Mouse (Mus musculus) ZHBTc4 (cell line): Measurements from ENCODE around the gene Lpcat1.

Source experiments
- DNase-seq: peaks from one replicate; pipeline ENCODE4 v3.0.0-alpha.2; 2011; ENCODE audit warnings: low read depth, low spot score

Lpcat1 gene

DNA sequence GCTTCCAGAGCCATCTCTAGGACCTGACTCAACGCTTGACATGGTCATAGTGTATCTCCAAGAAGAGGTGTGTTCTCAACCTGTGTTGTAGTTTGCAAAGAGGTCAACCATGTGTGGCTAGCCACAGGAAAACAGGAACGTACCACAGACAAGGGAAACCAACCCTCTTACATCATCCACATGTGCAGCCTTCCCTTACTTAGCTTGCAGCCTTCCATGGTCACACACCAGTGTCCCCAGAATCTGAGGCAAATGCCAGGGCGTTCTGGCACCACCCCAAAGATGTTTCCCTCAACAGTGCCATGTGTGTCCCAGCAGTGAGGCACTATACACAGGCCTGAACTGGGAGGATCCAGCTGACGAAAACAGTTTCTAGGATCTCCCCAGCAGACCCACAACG, 9.3 kb downstream of the Lpcat1 start:
- no peak for DNase-seq

DNA sequence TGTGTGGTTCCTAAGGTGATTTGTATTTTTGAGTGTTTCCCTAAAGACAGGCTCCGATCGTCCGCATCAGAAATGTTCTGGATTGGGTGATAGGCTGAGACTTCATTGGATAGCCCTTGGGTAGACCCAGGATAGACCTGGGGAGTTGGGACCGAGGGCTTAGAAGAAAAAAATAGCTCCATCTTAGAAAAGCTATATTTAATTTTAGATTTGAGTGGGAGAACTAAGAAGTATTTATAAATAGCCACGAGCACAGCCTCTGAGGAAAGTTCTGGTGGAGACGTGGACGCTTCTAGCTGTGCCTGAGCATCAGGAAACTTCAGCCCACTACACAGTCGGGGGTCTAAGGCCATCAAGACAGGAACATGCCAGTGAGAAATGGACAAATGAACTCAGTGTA, 9.8 kb downstream of the Lpcat1 start:
- DNase-seq, result no peak

DNA sequence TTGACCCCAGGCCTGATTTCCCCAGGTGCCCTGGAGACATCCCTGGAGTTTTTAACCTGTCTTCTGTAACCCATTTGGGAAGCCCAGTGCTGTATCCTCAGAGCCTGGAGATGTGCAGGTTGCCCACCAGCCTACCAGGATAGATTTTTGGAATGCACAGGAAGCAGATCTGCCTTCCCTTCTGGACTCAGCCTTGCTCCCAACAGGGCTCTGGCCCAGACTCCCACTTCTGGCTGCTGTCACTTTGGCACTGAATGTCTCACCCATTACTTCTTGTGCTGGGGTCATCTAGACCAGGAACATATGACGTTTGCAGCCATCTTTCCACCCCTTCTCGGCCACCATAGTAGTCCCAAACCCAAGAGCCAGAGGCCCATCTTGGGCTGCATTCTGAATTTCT, 10.8 kb downstream of the Lpcat1 start:
- no peak for DNase-seq

DNA sequence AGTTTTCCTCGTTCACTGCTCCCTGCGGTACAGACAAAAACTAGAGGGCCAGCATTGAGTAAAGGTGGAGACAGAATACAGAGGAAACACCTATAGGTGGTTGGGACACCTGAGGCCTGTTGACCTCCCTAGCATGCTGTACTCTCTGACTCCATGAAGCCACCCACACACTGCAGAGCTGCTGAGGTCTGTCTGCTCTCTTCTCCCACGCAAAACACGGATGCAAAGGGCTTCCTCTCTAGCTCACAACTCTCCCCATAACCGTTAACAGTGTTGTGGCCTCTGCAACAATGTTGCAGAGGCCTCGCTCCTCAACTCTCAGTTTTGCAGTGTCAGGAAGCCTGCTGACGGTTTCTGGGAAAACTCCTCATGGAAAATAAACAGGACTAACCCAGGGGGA, 15.5 kb downstream of the Lpcat1 start:
- DNase-seq, result no peak

DNA sequence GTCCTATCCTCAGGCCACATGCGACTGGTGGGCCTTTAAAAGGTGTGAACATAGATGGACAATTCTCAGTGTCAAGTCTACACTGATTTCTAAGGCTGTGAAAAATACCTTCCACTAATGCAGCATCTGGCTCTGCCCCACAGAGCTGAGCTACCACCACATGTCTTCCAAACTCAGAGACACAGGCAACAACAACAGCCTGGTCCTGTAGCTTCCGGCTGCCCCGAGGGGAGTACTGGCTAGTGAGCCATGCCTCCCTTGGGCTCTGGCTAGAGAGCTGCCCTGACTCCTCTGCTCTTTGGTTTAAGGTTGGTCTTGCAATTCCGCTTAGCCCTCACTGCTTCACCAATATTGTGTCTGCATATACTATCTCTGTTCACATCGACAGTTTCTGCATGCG, 16.3 kb downstream of the Lpcat1 start:
- no peak for DNase-seq

DNA sequence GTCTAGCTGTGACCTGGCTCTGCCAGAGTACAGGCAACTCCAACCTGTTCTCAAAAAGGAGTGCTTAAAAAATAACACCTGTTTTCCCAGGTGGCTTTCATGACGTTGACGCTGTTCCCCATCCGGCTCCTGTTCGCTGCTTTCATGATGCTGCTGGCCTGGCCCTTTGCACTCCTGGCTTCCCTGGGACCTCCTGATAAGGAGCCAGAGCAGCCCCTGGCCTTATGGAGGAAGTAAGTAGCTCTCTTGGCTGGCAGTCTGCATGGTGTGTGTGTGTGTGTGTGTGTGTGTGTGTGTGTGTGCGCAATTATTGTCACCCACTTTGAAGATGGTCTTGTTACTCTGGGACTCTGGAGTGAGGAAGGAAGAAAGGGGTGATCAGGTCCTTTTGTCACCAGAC, 17.2 kb downstream of the Lpcat1 start:
- DNase-seq, result no peak

DNA sequence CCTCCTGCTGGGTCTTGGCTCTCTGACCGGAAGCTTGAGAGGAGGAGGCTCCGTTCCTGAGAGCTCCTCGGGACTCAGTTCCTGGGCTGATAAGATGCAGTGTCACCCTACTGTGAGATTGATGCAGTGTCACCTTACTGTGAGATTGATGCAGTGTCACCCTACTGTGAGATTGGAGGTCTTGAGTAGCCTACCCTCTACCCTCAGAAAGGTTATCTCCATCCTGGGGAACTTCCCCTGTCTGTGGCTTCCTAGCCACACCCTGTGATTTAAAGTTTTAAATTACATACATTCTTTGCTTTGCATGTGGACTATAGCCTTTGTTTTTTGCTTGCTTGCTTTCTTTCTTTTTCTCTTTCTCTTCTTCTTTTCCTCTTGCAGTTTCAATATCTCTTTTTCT, 21.1 kb downstream of the Lpcat1 start:
- DNase-seq, result peak; percentile 11

DNA sequence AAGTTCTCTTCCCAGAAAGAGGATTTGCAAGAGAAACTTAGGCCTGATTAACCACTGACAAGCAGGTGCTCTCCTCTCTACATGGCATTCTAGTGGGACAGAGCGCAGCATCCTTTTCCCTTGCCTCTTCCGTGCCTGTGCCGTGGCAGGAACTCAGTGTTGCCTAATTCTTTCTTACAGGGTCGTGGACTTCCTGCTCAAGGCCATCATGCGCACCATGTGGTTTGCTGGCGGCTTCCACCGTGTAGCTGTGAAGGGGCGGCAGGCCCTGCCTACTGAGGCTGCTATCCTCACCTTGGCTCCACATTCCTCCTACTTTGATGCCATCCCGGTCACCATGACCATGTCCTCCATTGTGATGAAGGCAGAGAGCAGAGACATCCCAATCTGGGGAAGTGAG, 21.7 kb downstream of the Lpcat1 start:
- peak; percentile 16 for DNase-seq

DNA sequence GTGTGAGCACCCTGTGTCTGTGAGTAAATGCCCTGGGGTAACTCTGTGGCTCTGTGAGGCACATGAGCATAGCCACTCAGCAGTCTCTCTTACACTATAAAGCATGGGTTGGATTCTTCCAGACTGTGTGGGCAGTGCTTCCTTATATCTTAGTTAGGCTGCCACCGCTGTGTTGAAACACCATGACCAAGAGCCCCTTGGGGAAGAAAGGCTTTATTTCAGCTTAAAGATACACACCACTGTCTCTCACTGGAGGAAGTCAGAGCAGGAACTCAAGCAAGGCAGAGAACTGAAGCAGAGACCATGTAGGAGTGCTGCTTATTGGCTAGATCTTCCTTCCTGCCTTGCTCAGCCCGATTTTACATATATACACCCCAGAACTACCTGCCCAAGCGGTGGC, 23.0 kb downstream of the Lpcat1 start:
- DNase-seq, result no peak

DNA sequence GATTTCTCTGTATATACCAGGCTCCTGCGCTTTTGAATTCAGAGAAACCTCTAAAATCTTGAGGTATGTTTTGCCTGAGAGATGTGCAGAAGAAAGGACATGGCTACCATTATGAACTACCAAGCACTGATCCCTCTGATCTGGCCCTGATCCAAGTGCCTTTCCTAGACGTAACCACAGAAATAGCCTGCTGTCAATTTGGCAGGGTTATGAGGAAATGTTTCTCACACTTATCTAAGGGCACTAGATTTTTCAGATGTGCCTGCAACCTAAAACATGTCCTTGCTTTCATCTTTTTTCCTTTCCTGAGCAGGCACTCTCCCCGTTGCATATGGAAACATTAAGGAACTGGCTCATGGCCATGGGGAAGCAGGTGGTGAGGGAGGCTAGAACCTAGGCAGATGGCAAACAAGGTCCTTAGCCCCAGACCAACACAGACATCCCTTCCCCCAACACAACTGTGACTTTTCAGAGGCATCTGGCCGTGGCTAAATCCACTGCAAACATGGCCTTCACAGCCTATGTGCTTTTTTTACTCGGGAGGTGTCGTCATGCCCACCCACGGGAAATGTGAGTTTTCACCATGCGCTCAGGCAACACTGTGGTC, 23.7 kb downstream of the Lpcat1 start:
- DNase-seq, result no peak

DNA sequence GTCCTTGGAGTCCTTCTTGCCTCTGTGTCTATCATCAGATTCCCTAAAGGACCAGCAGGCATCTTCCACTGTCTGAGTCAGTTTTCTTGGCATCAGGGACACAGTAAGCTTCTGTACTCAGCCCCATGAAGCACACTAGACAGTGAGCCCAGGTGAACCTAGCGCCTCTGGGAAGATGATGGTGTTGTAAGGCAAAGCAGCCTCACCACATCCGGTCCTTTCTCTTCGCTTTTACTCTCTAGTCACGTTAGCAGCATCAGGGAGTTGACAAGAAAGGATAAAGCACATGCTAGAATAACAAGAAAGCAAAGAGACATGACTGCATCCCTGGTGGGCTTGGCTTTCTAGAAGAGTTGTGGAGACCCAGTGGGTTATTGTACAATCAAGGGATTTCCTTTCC, 26.2 kb downstream of the Lpcat1 start:
- no peak for DNase-seq

DNA sequence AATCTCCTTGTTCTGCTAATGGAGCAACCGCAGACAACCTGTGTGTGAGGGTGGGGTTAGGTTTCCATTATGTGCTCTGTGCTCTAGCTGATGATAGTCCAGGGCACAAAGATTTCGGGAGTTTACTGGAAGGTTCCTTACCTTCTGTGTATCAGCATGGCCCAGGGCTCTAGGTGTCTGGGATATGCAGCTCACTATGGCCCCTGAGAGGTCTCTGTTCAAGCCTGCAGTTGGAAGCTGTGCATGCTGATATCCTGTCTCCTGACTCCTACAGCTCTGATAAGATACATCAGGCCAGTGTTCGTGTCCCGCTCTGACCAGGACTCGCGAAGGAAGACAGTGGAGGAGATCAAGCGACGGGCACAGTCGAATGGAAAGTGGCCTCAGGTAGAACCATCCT, 27.5 kb downstream of the Lpcat1 start:
- DNase-seq, result peak; percentile 59

DNA sequence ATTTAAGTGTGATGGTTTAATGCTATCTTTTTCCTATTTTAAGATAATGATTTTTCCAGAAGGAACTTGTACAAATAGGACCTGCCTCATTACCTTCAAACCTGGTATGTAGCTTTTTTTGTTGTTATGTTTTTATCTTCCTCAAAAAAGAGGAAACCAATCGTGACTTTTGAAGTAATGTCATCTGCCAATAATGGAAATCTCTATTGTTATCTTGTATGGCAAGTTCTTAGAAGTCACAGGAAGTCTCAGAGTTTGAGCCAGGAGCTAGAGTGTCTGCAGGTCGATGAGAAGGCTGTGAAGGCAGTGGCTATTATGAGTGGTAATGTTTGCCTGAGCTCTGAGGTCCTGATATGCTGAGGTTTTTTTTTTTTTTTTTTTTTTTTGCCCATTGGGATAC, 29.1 kb downstream of the Lpcat1 start:
- DNase-seq, result no peak

DNA sequence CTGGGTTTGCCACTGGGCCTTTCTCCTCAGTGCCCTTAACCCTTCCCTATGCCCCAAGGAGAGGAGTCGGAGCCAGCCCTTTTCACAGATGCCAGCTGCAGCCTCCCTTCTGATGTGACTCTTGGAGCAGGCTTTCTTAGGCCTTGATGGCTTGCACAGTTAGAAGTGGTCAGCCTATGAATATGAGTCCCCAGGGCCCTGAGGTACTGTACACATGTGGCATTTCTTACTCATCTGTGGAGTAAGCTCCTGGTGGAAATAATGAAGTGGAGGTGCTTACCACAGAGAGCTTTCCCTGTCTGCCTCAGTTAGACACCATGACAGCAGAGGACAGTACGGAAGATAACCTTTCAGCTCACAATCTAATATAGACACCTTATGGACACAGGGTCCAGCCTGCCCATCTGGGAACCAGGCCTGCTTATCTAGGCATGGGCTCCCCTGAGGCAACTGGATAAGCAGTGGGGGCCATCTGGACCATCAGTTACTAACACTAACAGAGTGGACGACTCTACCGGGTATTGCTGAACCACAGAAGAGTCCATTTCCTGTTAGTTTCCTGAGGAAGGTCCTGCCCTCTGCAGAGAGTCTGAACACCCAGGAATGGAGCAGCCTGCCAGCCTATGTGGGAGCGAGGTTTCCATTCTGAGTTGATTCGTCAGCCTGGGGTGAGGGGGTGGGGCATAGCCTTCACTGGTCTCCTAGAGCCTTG, 33.1 kb downstream of the Lpcat1 start:
- DNase-seq, result no peak

DNA sequence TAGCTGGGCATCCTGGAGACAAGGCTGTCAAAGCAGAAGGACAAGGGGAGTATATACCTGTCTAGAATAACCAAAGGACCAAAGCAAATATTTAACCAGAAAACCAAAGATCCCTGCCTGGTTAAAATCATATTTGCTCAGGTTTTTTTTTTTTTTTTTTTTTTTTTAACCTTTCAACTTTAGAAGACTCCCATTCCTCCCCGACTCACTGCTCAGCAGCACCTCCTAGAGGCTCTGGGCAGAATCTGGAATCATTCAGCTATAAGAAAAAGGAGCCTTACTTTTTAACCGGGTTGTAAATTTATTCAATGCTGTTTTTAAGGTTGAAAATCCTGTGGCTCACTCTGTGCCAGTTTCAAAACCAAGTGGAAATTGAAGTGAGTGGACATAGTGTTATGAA, 35.7 kb downstream of the Lpcat1 start:
- DNase-seq, result peak; percentile 50

DNA sequence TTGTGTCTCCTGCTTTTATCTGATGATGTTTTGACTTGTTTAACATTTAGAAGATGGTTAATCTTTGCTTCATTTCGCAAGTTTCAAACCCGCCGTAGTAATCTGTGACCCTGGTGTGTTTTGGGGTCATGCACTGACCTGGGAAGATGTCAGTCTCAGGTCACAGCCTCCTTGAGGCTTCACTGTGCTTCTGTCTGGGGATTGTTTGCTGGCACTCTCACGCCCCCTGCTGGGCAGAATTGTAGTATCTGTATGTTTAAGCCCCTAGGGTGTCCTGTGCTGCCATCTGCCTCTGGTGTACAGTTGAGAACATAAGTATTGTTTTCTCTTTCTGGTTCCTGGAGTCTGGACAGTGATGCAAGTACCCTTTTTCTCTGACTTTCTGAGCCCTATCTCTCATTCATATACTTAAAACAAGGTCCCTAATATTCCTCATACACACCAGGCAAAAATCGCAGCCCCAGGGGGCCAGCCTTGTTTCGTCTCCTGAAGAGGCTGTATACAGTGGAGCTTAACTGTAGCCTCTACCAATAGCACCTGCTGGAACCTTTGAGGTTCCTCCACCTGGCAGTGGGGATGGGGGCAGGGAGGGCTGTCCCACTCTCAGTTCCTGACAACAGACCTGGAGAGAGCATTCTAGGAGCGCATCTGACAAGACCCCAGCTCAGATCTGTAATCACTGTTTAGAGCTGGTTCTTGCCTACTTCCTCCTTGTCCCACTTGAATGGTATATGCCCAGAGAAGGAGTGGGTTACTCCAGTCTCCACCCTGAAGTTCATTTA, 38.9 kb downstream of the Lpcat1 start:
- peak; percentile 85 for DNase-seq

DNA sequence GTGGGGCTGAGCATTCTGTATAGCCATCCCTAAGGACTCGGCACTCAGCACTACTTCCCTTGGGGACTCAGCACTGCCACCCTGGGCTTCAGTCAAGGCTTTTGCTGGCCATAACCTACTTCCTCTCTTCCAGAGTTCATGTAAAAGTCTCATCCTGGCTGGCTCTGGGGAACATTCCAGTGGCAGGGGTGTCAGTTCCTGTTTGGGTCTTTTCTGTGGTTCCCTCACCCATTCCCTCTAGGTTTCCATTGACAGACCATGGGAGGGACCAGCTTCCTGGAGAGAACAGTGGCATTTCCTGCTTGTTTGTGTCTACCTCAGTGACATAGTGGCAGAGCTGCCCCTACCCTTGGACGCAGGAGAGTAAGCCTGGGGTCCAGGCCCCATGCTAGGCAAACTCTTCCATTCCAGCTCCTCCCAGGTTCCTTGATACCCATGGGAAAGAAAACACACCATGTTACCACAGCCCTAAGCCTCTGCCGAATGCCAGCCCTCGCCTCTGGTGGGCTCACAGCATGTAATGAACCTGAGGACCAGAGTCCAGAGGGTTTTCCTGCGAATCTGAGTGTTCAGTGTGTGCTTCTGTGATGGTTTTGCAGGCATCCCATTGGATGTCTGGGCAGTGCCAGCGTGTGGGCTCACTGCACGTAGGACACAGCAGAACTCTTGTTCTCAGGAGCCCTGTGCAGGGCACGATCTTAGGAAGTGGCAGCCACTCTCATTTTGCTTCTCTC, 42.0 kb downstream of the Lpcat1 start:
- DNase-seq, result no peak

DNA sequence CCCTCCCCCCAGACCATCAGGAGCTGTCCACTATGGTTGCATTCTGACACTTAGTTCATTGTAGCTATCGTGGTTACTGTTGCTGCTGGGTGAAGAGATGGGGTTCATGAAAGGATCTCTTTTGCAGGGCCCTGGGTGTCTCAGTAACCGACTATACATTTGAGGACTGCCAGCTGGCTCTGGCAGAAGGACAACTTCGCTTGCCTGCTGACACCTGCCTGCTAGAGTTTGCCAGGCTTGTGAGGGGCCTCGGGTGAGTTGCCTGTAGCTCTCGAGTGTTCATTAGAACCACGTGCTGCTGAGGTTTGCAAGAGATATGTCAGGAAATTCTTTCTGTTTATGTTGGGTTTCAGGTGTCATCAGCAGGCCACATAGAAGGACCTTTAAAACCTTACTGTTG, 42.9 kb downstream of the Lpcat1 start:
- DNase-seq, result no peak

DNA sequence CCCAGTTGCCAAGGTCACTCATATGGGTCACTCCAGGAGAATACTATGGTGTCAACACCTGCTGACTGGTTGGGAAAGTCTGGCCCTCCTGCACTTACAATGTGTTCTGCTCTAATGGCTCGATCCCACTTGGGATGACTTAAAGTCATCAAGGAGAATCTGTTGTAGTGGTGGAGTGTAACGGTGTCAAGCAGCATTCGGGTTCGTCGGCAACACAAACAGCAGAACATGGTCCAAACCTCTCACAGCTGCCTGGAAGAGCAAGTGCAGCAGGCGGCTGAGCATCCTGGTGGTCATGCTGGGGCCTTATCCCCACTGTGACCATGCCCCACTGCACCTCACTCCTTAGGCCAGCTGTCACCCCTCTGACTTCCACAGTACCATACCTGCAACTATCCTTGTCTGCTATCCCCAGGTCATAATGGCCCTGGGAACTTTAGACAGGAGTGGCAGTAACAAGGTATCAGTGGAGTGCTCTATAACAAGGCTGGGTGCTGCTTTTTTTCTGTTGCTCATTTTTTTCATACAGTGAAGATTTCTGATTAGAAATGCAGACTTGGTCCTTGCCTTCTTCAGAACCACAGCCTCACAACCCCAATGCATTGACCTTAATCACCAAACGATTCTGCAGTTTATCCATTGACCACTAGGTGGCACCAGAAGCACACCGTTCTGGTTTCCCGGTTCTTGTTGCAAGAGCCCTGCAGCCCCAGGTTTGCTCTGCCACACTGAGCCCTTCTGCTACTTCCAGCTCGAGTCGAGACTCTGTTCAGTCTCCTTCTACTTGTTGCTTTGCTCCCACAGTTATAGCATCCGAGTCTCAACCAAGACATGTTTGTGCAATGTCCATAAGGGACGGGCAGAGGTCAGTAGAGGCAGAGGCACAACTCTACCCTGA, 46.0 kb downstream of the Lpcat1 start:
- peak; percentile 84 for DNase-seq

DNA sequence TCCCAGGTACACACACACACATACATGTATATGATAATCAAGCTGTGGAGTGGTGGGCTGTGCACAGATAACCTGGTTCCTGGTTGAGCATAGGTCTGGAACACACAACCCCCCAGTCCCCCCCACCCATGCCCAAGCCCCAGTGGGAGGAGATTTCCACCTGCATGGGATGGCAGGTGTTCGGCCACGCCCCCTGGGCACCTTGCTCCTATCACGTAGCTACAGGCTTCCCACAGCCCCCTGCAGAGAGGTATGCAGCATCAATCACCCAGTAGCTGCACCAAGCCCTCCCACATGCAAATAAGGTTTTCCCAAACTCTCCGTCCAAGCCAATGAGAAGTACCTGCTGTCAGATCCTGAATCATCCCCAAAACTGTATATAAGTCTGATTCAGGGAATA, 49.9 kb downstream of the Lpcat1 start:
- peak; percentile 58 for DNase-seq

DNA sequence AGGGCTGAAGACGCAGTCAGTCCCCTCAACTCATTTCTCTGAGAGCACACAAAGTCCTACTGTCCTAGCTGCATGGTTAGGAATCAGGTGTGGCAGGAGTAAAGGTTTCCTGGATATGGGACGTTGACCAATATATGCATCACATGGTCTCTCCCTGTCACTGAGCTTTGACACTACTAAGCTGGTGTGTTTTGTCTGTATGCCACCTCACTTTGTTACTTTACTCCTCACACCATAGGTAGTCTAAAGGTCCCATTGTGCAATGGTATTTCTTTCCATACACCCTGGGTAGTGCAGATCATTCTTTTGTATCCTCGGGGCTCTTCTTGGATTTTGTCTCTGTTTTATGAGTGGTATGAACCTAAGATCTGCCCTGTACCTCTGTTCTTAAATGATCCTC, 66.7 kb downstream of the Lpcat1 start:
- no peak for DNase-seq
